Mouse (Mus musculus) stomach, postnatal 0 days (tissue): ENCODE results near the gene Onecut3. TPM values are rescaled to one million over a fixed set of nuclear protein-coding genes. Genes with fewer than 3 reads are reported as not detected.
A peak's percentile ranks its signal among the peaks of the same experiment; 100 is the strongest.

Source experiments
- ATAC-seq: fragments of 200-750 bp; cut with Nextera tagmentation; 2 replicates; pipeline ENCODE4 v1.8.0; 2017; ENCODE audit not compliant: low FRiP score, low TSS enrichment
- DNase-seq: peaks from one replicate; pipeline ENCODE4 v3.0.0-alpha.2; 2016; ENCODE audit warnings: low spot score
- H3K27ac ChIP-seq: fragments of 300-500 bp; sonication (generic); replicated peaks from 2 replicates; pipeline ENCODE4 v1.5.1; 2014; ENCODE audit warnings: mild to moderate bottlenecking, control low read depth
- H3K27me3 ChIP-seq: fragments of 300-500 bp; sonication (generic); 2 replicates; pipeline ENCODE4 v1.6.1; 2014; ENCODE audit warnings: low read length; ENCODE audit not compliant: control insufficient read depth, insufficient read depth
- H3K36me3 ChIP-seq: fragments of 300-500 bp; sonication (generic); 2 replicates; pipeline ENCODE4 v1.6.1; 2014; ENCODE audit warnings: low read length, mixed read lengths; ENCODE audit not compliant: control insufficient read depth, insufficient read depth
- H3K4me1 ChIP-seq: fragments of 300-500 bp; sonication (generic); replicated peaks from 2 replicates; pipeline ENCODE4 v1.6.1; 2014; ENCODE audit warnings: antibody characterized with exemption; ENCODE audit not compliant: control insufficient read depth, insufficient read depth
- H3K4me2 ChIP-seq: fragments of 300-500 bp; sonication (generic); replicated peaks from 2 replicates; pipeline ENCODE4 v1.6.1; 2014; ENCODE audit warnings: low read depth, mild to moderate bottlenecking, control low read depth, moderate library complexity
- H3K4me3 ChIP-seq: fragments of 300-500 bp; sonication (generic); 2 replicates; pipeline ENCODE4 v1.5.1; 2014; ENCODE audit warnings: low read depth, low read length, control low read depth
- H3K9ac ChIP-seq: fragments of 300-500 bp; sonication (generic); 2 replicates; pipeline ENCODE4 v1.6.1; 2014; ENCODE audit warnings: mild to moderate bottlenecking, low read length, control low read depth, mixed read lengths
- H3K9me3 ChIP-seq: fragments of 300-500 bp; sonication (generic); 2 replicates; pipeline ENCODE4 v1.6.1; 2016; ENCODE audit warnings: low read length; ENCODE audit not compliant: control insufficient read depth
- CTCF ChIP-seq: IDR thresholded peaks from 2 replicates; pipeline ENCODE4 v1.5.1; 2016; ENCODE audit warnings: antibody characterized with exemption, low read depth, mild to moderate bottlenecking, moderate library complexity
- EP300 ChIP-seq: optimal IDR thresholded peaks from 2 replicates; pipeline ENCODE3; 2016; ENCODE audit warnings: antibody characterized with exemption
- WGBS: fragments of 180-500 bp; shearing (Covaris S2); extraction: QIAGEN DNeasy Blood & Tissue Kit; methylation state at CpG from one replicate; pipeline ENCODE4 v1.1.7; 2014; 5-methylcytosine and 5-hydroxymethylcytosine counted together
- polyA plus RNA-seq: library from polyadenylated mRNA; unstranded; fragments of >200 nt; fragmentation: Nextera tagmentation; extraction: Ambion mirVana; gene quantifications from 2 replicates; pipeline ENCODE4 v1.2.1, GENCODE M21; 2015

The Onecut3 gene
- polyA plus RNA-seq, 1 experiment from 2014 or later = 0.01 TPM

GRCm38 (mm10) chr10:80526172-80526571 lies 31.5 kb downstream of the Onecut3 start:
- TF ChIP-seq CTCF (no peak), EP300 (no peak)

GRCm38 (mm10) chr10:80532783-80533182 lies 38.1 kb downstream of the Onecut3 start:
- Histone ChIP-seq H3K27ac (no peak overlapping the region), H3K4me2 (no peak overlapping the region), H3K9ac (no peak overlapping the region), H3K36me3 (no peaks in the 10 kb centered on the region), H3K9me3 (no peaks in the 10 kb centered on the region), H3K4me3 (no peak overlapping the region), H3K4me1 (no peaks in the 10 kb centered on the region), H3K27me3 (no peaks in the 10 kb centered on the region; the same call in 1 of the 2 replicates)
- TF ChIP-seq EP300 = no peak
- TF ChIP-seq CTCF = no peak
- 85% methylated on average over 11 of the region's 11 CpGs for WGBS
- DNase-seq (no peak), ATAC-seq (no peak)

More at GRCm38 (mm10) chr10:80526172-80526571, 31.5 kb downstream of the Onecut3 start:
- 25% methylated on average over 9 of the region's 9 CpGs for WGBS
- no peaks in the 10 kb centered on the region for H3K4me1 ChIP-seq
- ATAC-seq = no peak; the same call in 1 of the 2 replicates
- H3K9me3 ChIP-seq = no peaks in the 10 kb centered on the region
- no peaks in the 10 kb centered on the region for H3K27me3 ChIP-seq
- no peak overlapping the region for H3K4me2 ChIP-seq
- no peak overlapping the region for H3K4me3 ChIP-seq
- no peaks in the 10 kb centered on the region for H3K36me3 ChIP-seq
- H3K9ac ChIP-seq = no peak overlapping the region
- no peak overlapping the region for H3K27ac ChIP-seq
- DNase-seq = no peak

- H3K36me3 ChIP-seq = no peaks in the 10 kb centered on the region
- no peak overlapping the region for H3K4me3 ChIP-seq
- peak; percentile 69 for DNase-seq
- no peak overlapping the region for H3K27ac ChIP-seq
- H3K27me3 ChIP-seq = no peaks in the 10 kb centered on the region; the same call in 1 of the 2 replicates
- no peak for TF ChIP-seq CTCF
- TF ChIP-seq EP300 = no peak
- H3K4me1 ChIP-seq = no peaks in the 10 kb centered on the region
- no peaks in the 10 kb centered on the region for H3K9me3 ChIP-seq
- H3K4me2 ChIP-seq = no peak overlapping the region
- no peak overlapping the region for H3K9ac ChIP-seq
- 12% methylated on average over 7 of the region's 7 CpGs for WGBS
- ATAC-seq = peak; percentile 56
Measured at GRCm38 (mm10) chr10:80533704-80534103, 39.1 kb downstream of the Onecut3 start.

GRCm38 (mm10) chr10:80535071-80535470 lies 40.4 kb downstream of the Onecut3 start:
- 9% methylated on average over 14 of the region's 14 CpGs for WGBS
- TF ChIP-seq CTCF (no peak), EP300 (no peak)
- H3K9ac ChIP-seq = no peak overlapping the region
- no peaks in the 10 kb centered on the region for H3K4me1 ChIP-seq
- no peaks in the 10 kb centered on the region for H3K9me3 ChIP-seq
- DNase-seq (no peak), ATAC-seq (no peak)
- H3K27me3 ChIP-seq = no peaks in the 10 kb centered on the region; the same call in 1 of the 2 replicates
- no peak overlapping the region for H3K4me3 ChIP-seq
- H3K27ac ChIP-seq = no peak overlapping the region
- no peaks in the 10 kb centered on the region for H3K36me3 ChIP-seq
- 0 out of 2 replicates have a peak overlapping the region, but pooled peaks have one; percentile 14 for H3K4me2 ChIP-seq

GRCm38 (mm10) chr10:80535711-80536110 lies 41.1 kb downstream of the Onecut3 start:
- Histone ChIP-seq H3K9ac (0 out of 2 replicates have a peak overlapping the region, but pooled peaks have one; percentile 1), H3K4me1 (no peaks in the 10 kb centered on the region), H3K27me3 (no peaks in the 10 kb centered on the region; the same call in 1 of the 2 replicates), H3K9me3 (no peaks in the 10 kb centered on the region), H3K36me3 (no peaks in the 10 kb centered on the region), H3K27ac (no peak overlapping the region), H3K4me2 (no peak overlapping the region), H3K4me3 (no peak overlapping the region)
- no peak for ATAC-seq
- 14% methylated on average over 13 of the region's 13 CpGs for WGBS
- TF ChIP-seq EP300 (no peak), CTCF (no peak)
- DNase-seq = peak; percentile 48

- Histone ChIP-seq H3K4me3 (no peak overlapping the region), H3K4me2 (no peak overlapping the region), H3K27me3 (no peaks in the 10 kb centered on the region; the same call in 1 of the 2 replicates), H3K36me3 (peaks cover 9% of the 10 kb centered on the region; the same call in 1 of the 2 replicates), H3K4me1 (no peaks in the 10 kb centered on the region), H3K9ac (no peak overlapping the region), H3K27ac (no peak overlapping the region), H3K9me3 (no peaks in the 10 kb centered on the region)
- no peak for TF ChIP-seq CTCF
- TF ChIP-seq EP300 = no peak
- ATAC-seq (no peak), DNase-seq (no peak)
- 52% methylated on average over 5 of the region's 5 CpGs for WGBS
Measured at GRCm38 (mm10) chr10:80538180-80538579, 43.5 kb downstream of the Onecut3 start.
